Mouse (Mus musculus) erythroblast, embryonic 14.5 days (primary cell): ENCODE results near the gene Inhbe. TPM values are rescaled to one million over a fixed set of nuclear protein-coding genes. Genes with fewer than 3 reads are reported as not detected.
A peak's percentile ranks its signal among the peaks of the same experiment; 100 is the strongest.
"Not testable (repeated sequence)": the region's sequence is repeated elsewhere in the genome, so short reads cannot be mapped to it uniquely, and the experiment has no call there.

Experiments
- H3K27me3 ChIP-seq: 2 replicates; pipeline ENCODE4 v1.6.1; 2012; ENCODE audit warnings: inconsistent platforms; ENCODE audit not compliant: control insufficient read depth
- H3K36me3 ChIP-seq: 2 replicates; pipeline ENCODE4 v1.6.1; 2012; ENCODE audit warnings: mild to moderate bottlenecking, inconsistent platforms; ENCODE audit not compliant: control insufficient read depth
- H3K4me1 ChIP-seq: 2 replicates; pipeline ENCODE4 v1.6.1; 2012; ENCODE audit warnings: inconsistent platforms; ENCODE audit not compliant: control insufficient read depth
- H3K4me3 ChIP-seq: replicated peaks from 2 replicates; pipeline ENCODE3; 2012; ENCODE audit warnings: moderate library complexity, mild to moderate bottlenecking, inconsistent platforms
- H3K9me3 ChIP-seq: 2 replicates; pipeline ENCODE4 v1.6.1; 2012; ENCODE audit warnings: low read length, inconsistent platforms, mixed read lengths; ENCODE audit not compliant: control insufficient read depth
- GATA1 ChIP-seq: IDR thresholded peaks from 2 replicates; pipeline ENCODE4 v1.6.1; 2012; ENCODE audit warnings: low read length, inconsistent platforms, mixed read lengths
- TAL1 ChIP-seq: IDR thresholded peaks from 3 replicates; pipeline ENCODE4 v1.6.1; 2012; ENCODE audit warnings: low read length, inconsistent platforms, mixed read lengths
- polyA plus RNA-seq: library from polyadenylated mRNA; stranded (reverse); fragments of >175 nt; gene quantifications from 2 replicates; pipeline ENCODE4 v1.2.3, GENCODE M21; 2012

Inhbe gene
- polyA plus RNA-seq, 1 experiment = not detected

- Histone ChIP-seq H3K27me3 (peaks cover 13% of the 10 kb centered on the region), H3K4me3 (no peak overlapping the region), H3K36me3 (no peaks in the 10 kb centered on the region), H3K4me1 (peaks cover 39% of the 10 kb centered on the region), H3K9me3 (no peaks in the 10 kb centered on the region)
- TF ChIP-seq TAL1 (no peak), GATA1 (no peak)
Observed at GRCm38 (mm10) chr10:127319969-127320368, 34.2 kb downstream of the Inhbe start.

- TF ChIP-seq GATA1 = no peak
- no peak for TF ChIP-seq TAL1
- no peak overlapping the region for H3K4me3 ChIP-seq
- H3K36me3 ChIP-seq = no peaks in the 10 kb centered on the region
- H3K4me1 ChIP-seq = peaks cover 29% of the 10 kb centered on the region
- no peaks in the 10 kb centered on the region for H3K9me3 ChIP-seq
- peaks cover 5% of the 10 kb centered on the region; the same call in 1 of the 2 replicates for H3K27me3 ChIP-seq
Observed at GRCm38 (mm10) chr10:127318009-127318408, 36.2 kb downstream of the Inhbe start.

GRCm38 (mm10) chr10:127317277-127317676 is 36.9 kb downstream of the Inhbe start:
- H3K4me3 ChIP-seq = no peak overlapping the region
- H3K4me1 ChIP-seq = peaks cover 35% of the 10 kb centered on the region
- H3K9me3 ChIP-seq = no peaks in the 10 kb centered on the region
- no peaks in the 10 kb centered on the region for H3K36me3 ChIP-seq
- H3K27me3 ChIP-seq = peaks cover 4% of the 10 kb centered on the region; the same call in 1 of the 2 replicates
- TF ChIP-seq GATA1 = no peak
- no peak for TF ChIP-seq TAL1

GRCm38 (mm10) chr10:127314950-127315349 is 39.3 kb downstream of the Inhbe start:
- H3K4me1 ChIP-seq = peaks cover 49% of the 10 kb centered on the region
- not testable (repeated sequence) for H3K4me3 ChIP-seq, H3K9me3 ChIP-seq, H3K36me3 ChIP-seq, H3K27me3 ChIP-seq

GRCm38 (mm10) chr10:127313516-127313915 is 40.7 kb downstream of the Inhbe start:
- Histone ChIP-seq H3K4me1 (peaks cover 59% of the 10 kb centered on the region), H3K36me3 (peaks cover 19% of the 10 kb centered on the region)
- H3K27me3 ChIP-seq, H3K9me3 ChIP-seq, H3K4me3 ChIP-seq: not testable (repeated sequence)

- H3K36me3 ChIP-seq = peaks cover 25% of the 10 kb centered on the region
- TF ChIP-seq TAL1 (no peak), GATA1 (no peak)
- H3K9me3 ChIP-seq = no peaks in the 10 kb centered on the region
- H3K4me1 ChIP-seq = peaks cover 56% of the 10 kb centered on the region
- H3K4me3 ChIP-seq = peak overlapping the region; percentile 95
- no peaks in the 10 kb centered on the region for H3K27me3 ChIP-seq
Observed at GRCm38 (mm10) chr10:127312858-127313257, 41.4 kb downstream of the Inhbe start.

GRCm38 (mm10) chr10:127312356-127312676 is 41.9 kb downstream of the Inhbe start:
- TF ChIP-seq TAL1 (no peak), GATA1 (no peak)
- H3K27me3 ChIP-seq = no peaks in the 10 kb centered on the region
- H3K4me3 ChIP-seq = peak overlapping the region; percentile 95
- H3K9me3 ChIP-seq = no peaks in the 10 kb centered on the region
- peaks cover 51% of the 10 kb centered on the region for H3K4me1 ChIP-seq
- peaks cover 31% of the 10 kb centered on the region for H3K36me3 ChIP-seq

- Histone ChIP-seq H3K4me1 (peaks cover 47% of the 10 kb centered on the region), H3K9me3 (no peaks in the 10 kb centered on the region), H3K36me3 (peaks cover 37% of the 10 kb centered on the region), H3K27me3 (no peaks in the 10 kb centered on the region), H3K4me3 (peak within 1 kb of the TSS; percentile 95)
- no peak for TF ChIP-seq TAL1
- no peak for TF ChIP-seq GATA1
Observed at GRCm38 (mm10) chr10:127311476-127312355, 42.5 kb downstream of the Inhbe start, which contains the start of gene Mars. Mars (minus strand) TSS chr10:127311786.

- peaks cover 46% of the 10 kb centered on the region for H3K36me3 ChIP-seq
- H3K9me3 ChIP-seq = no peaks in the 10 kb centered on the region
- peak overlapping the region; percentile 95 for H3K4me3 ChIP-seq
- peaks cover 44% of the 10 kb centered on the region for H3K4me1 ChIP-seq
- TF ChIP-seq TAL1 = no peak
- no peak for TF ChIP-seq GATA1
- no peaks in the 10 kb centered on the region for H3K27me3 ChIP-seq
Observed at GRCm38 (mm10) chr10:127310523-127311475, 43.4 kb downstream of the Inhbe start.

GRCm38 (mm10) chr10:127309167-127309566 is 45.0 kb downstream of the Inhbe start:
- H3K4me3 ChIP-seq, H3K9me3 ChIP-seq, H3K27me3 ChIP-seq: not testable (repeated sequence)
- H3K36me3 ChIP-seq = peaks cover 62% of the 10 kb centered on the region
- H3K4me1 ChIP-seq = peaks cover 50% of the 10 kb centered on the region
